Mouse (Mus musculus): Measurements from ENCODE around the gene Prps1l1. TPM values are rescaled to one million over a fixed set of nuclear protein-coding genes. Genes with fewer than 3 reads are reported as not detected.

Prps1l1 gene
- polyA plus RNA-seq, 1 experiment from 2014 or later = not detected

- no peak overlapping the region for H3K27ac ChIP-seq
- no peak for DNase-seq (ENCODE audit: low spot score)
- H3K9me3 ChIP-seq (ENCODE audit: control insufficient read depth, low read length) = no peaks in the 10 kb centered on the region
- no peak for ATAC-seq (ENCODE audit: low FRiP score)
- no peaks in the 10 kb centered on the region for H3K4me1 ChIP-seq (replicated peaks; ENCODE audit: control insufficient read depth, insufficient read depth, low read length)
- no peak overlapping the region for H3K9ac ChIP-seq
- no peaks in the 10 kb centered on the region for H3K27me3 ChIP-seq (ENCODE audit: control insufficient read depth, insufficient read depth, low read length)
- no peak overlapping the region for H3K4me2 ChIP-seq (replicated peaks)
- no peak overlapping the region for H3K4me3 ChIP-seq (replicated peaks; ENCODE audit: low read length)
- 84% methylated on average over 9 of the region's 9 CpGs for WGBS
- H3K36me3 ChIP-seq (replicated peaks; ENCODE audit: control insufficient read depth, insufficient read depth) = no peaks in the 10 kb centered on the region
Measured at GRCm38 (mm10) chr12:35018679-35019237, 34.2 kb downstream of the Prps1l1 start.

GRCm38 (mm10) chr12:35021285-35021684 is 36.7 kb downstream of the Prps1l1 start:
- H3K9ac ChIP-seq = no peak overlapping the region
- H3K36me3 ChIP-seq (replicated peaks; ENCODE audit: control insufficient read depth, insufficient read depth) = no peaks in the 10 kb centered on the region
- no peaks in the 10 kb centered on the region for H3K9me3 ChIP-seq (ENCODE audit: control insufficient read depth, low read length)
- WGBS = 84% methylated on average over 9 of the region's 9 CpGs
- H3K4me1 ChIP-seq (replicated peaks; ENCODE audit: control insufficient read depth, insufficient read depth, low read length) = no peaks in the 10 kb centered on the region
- DNase-seq (ENCODE audit: low spot score) = no peak
- no peak for ATAC-seq (ENCODE audit: low FRiP score)
- H3K4me3 ChIP-seq (replicated peaks; ENCODE audit: low read length) = no peak overlapping the region
- no peaks in the 10 kb centered on the region for H3K27me3 ChIP-seq (ENCODE audit: control insufficient read depth, insufficient read depth, low read length)
- no peak overlapping the region for H3K4me2 ChIP-seq (replicated peaks)
- H3K27ac ChIP-seq = no peak overlapping the region

DNA sequence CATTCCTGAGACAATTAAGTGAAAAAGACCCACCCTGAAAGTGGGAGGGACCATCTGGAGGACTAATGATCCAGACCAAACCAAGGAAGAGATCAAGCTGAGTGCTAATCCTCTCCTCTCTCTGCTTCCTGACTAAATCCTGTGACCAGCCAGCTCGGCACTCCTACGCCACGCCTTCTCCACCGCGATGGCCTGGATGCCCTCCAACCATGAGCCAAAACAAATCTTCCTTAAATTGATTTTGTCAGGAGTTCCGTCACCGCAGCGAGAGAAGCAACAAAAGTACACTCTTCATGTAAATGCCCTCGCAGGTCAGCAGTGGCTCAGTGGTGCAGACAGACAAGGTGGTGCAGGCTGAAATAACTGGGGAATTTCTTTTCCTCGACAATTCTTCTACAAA is 37.5 kb downstream of the Prps1l1 start:
- no peak overlapping the region for H3K27ac ChIP-seq
- ATAC-seq (ENCODE audit: low FRiP score) (no peak), DNase-seq (ENCODE audit: low spot score) (no peak)
- no peaks in the 10 kb centered on the region for H3K36me3 ChIP-seq (replicated peaks; ENCODE audit: control insufficient read depth, insufficient read depth)
- H3K4me3 ChIP-seq (replicated peaks; ENCODE audit: low read length) = no peak overlapping the region
- 62% methylated on average over 10 of the region's 10 CpGs for WGBS
- H3K27me3 ChIP-seq (ENCODE audit: control insufficient read depth, insufficient read depth, low read length) = no peaks in the 10 kb centered on the region
- H3K9me3 ChIP-seq (ENCODE audit: control insufficient read depth, low read length) = no peaks in the 10 kb centered on the region
- H3K9ac ChIP-seq = no peak overlapping the region
- H3K4me1 ChIP-seq (replicated peaks; ENCODE audit: control insufficient read depth, insufficient read depth, low read length) = no peaks in the 10 kb centered on the region
- no peak overlapping the region for H3K4me2 ChIP-seq (replicated peaks)

DNA sequence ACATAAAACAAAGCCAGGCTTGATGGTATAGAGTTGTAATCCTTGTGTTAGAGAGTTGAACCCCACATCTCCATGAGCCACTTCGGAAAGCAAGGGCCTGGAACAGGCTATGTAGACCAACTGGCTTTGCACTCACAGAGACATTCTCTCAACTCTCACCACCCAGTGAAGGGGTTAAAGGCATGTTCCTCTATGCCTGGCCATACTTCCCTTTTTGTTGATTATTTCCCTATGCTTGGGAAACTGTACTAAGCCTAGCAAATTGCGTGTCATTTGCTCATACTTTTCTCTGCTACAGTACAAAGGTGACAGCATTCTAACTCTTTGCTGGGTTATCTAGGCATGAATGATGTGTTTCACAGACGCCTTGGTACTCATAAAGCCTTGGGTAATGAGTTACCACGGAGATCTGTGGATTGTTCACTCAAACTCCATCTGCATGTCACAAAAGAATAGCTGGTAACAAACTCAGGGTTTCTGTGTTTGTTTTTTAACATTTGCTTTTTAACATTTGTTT is 41.4 kb downstream of the Prps1l1 start:
- H3K4me1 ChIP-seq (replicated peaks; ENCODE audit: control insufficient read depth, insufficient read depth, low read length) = no peaks in the 10 kb centered on the region
- no peak overlapping the region for H3K27ac ChIP-seq
- no peaks in the 10 kb centered on the region for H3K36me3 ChIP-seq (replicated peaks; ENCODE audit: control insufficient read depth, insufficient read depth)
- H3K4me3 ChIP-seq (replicated peaks; ENCODE audit: low read length) = no peak overlapping the region
- H3K27me3 ChIP-seq (ENCODE audit: control insufficient read depth, insufficient read depth, low read length) = no peaks in the 10 kb centered on the region
- ATAC-seq (ENCODE audit: low FRiP score) (no peak), DNase-seq (ENCODE audit: low spot score) (no peak)
- no peak overlapping the region for H3K9ac ChIP-seq
- H3K4me2 ChIP-seq (replicated peaks) = no peak overlapping the region
- no peaks in the 10 kb centered on the region for H3K9me3 ChIP-seq (ENCODE audit: control insufficient read depth, low read length)
- WGBS = 50% methylated on average over 4 of the region's 4 CpGs

DNA sequence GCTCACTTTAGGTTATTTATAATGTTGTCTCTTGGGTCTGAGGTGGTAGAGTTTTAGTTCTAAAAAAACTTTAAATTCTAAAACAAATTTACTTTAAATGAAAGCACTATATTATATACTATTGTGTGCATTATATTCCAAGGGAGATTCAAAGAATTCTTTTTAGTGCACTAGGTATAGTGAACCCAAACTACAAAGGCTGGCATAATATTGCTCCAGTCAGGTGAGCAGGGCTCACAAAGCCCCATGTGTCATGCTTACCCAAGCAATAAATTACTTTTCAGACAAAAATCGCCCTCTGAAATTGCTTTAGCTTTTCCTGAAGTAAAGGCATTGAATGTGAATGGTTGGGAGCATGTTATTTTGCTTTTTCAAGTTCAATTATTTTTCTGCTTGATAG is 43.0 kb downstream of the Prps1l1 start:
- ATAC-seq (ENCODE audit: low FRiP score) = no peak
- Histone ChIP-seq H3K9ac (no peak overlapping the region), H3K27me3 (ENCODE audit: control insufficient read depth, insufficient read depth, low read length) (no peaks in the 10 kb centered on the region), H3K4me3 (replicated peaks; ENCODE audit: low read length) (no peak overlapping the region), H3K27ac (no peak overlapping the region), H3K4me1 (replicated peaks; ENCODE audit: control insufficient read depth, insufficient read depth, low read length) (no peaks in the 10 kb centered on the region), H3K4me2 (replicated peaks) (no peak overlapping the region), H3K9me3 (ENCODE audit: control insufficient read depth, low read length) (no peaks in the 10 kb centered on the region), H3K36me3 (replicated peaks; ENCODE audit: control insufficient read depth, insufficient read depth) (no peaks in the 10 kb centered on the region)
- WGBS = 58% methylated on average over 1 of the region's 1 CpGs
- DNase-seq (ENCODE audit: low spot score) = no peak

Other genes with a start within 250 kb of the Prps1l1 start
- gene Hdac9, start 67.7 kb upstream of the Prps1l1 start, polyA plus RNA-seq (2014; fragmentation: Nextera tagmentation; extraction: Ambion mirVana) = 12.0 and 14.7 TPM in 2 replicates
- gene Snx13, start 62.4 kb downstream of the Prps1l1 start, polyA plus RNA-seq (2014; fragmentation: Nextera tagmentation; extraction: Ambion mirVana) = 32.8 and 37.1 TPM in 2 replicates